Mouse (Mus musculus) megakaryocyte, embryonic 14.5 days (primary cell): ENCODE measurements at regions not wholly inside any gene's neighbourhood (a gene's known extent, or its start where the extent isn't known, plus 50 kb on each side); places are given as distances from the start of the nearest gene placed in this dataset.

Experiments used
- H3K27me3 ChIP-seq: replicated peaks from 2 replicates; pipeline ENCODE3; 2012; ENCODE audit warnings: inconsistent platforms
- H3K36me3 ChIP-seq: replicated peaks from 2 replicates; pipeline ENCODE3; 2012; ENCODE audit warnings: low read length, inconsistent platforms, mixed read lengths
- H3K4me1 ChIP-seq: 2 replicates; pipeline ENCODE4 v1.6.1; 2012; ENCODE audit warnings: inconsistent platforms
- H3K4me3 ChIP-seq: replicated peaks from 2 replicates; pipeline ENCODE3; 2012; ENCODE audit warnings: moderate library complexity, mild to moderate bottlenecking, inconsistent platforms
- H3K9me3 ChIP-seq: 2 replicates; pipeline ENCODE4 v1.6.1; 2012; ENCODE audit warnings: inconsistent platforms
- FLI1 ChIP-seq: IDR thresholded peaks from 2 replicates; pipeline ENCODE4 v1.6.1; 2012; ENCODE audit warnings: low read length, inconsistent platforms, mixed read lengths
- GATA1 ChIP-seq: IDR thresholded peaks from 3 replicates; pipeline ENCODE4 v1.6.1; 2012; ENCODE audit warnings: mixed read lengths, low read length, inconsistent platforms, borderline replicate concordance

DNA sequence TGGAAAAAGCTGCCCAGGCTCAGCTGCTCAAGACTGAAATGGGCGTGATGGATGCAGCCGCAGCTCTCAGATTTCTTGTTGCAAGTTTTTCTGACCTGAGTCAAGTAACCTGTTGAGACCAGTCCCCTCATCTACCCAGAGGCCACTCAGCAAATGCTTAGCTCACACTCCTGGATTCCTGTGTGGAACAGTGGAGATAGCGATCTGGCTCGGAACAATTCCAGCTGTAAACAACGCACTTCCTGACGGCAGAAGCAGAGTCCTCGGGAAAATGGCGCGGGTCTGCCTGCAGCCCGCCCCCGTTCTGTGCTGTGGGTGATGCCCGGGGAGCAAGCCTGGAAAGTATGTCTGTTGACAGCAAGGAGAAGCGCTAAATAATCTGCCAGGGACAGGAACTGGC is 117.7 kb downstream of the Tmem17 start:
- TF ChIP-seq FLI1 (no peak), GATA1 (no peak)
- no peaks in the 10 kb centered on the region for H3K36me3 ChIP-seq
- peak overlapping the region; percentile 17 for H3K4me3 ChIP-seq

DNA sequence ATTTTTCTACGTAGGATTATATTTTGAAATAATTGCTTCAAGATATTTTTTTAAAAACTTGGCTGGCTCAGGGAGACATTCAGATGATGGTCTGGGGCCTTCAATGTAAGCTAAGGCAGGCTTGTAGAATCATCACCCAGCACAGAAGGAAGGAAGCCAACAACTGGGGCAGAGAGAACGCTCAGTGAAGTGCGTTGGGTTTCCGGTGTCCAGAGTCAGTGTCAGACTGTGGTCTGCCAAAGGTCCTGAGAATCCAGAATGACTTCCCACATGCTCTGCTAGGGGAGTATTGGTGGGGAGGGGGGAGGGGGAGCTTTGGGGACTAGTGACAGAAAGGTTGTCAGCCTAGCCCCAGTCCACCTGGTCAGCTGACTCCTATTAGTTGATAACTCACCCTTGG is 118.1 kb downstream of the Tmem17 start:
- no peaks in the 10 kb centered on the region for H3K9me3 ChIP-seq
- peaks cover 9% of the 10 kb centered on the region for H3K27me3 ChIP-seq
- no peaks in the 10 kb centered on the region for H3K36me3 ChIP-seq
- peaks cover 51% of the 10 kb centered on the region for H3K4me1 ChIP-seq
- TF ChIP-seq FLI1 (no peak), GATA1 (no peak)
- H3K4me3 ChIP-seq: no peak overlapping the region

More for the DNA sequence above, 117.7 kb downstream of the Tmem17 start:
- Histone ChIP-seq H3K4me1 (peaks cover 50% of the 10 kb centered on the region), H3K9me3 (no peaks in the 10 kb centered on the region), H3K27me3 (peaks cover 9% of the 10 kb centered on the region)

DNA sequence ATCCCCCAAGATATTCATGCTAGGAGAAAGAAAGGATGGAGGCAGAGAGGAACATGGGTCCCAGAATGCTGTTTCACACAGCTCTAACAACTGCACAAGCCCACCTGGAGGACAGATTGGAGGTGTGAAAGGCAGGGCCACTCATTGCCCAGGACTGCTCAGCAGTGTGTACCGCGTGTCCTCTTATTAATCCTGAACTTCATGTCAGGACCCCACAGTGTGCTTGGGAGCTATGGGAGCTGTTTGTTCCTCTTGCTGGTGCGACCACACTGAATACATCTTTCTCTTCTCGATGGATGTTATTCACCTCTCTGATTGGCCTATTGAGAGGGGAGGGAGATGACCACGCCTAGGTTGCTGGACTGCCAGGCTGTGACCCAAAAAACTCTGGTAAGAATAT is 119.1 kb downstream of the Tmem17 start:
- TF ChIP-seq FLI1 (no peak), GATA1 (no peak)
- peaks cover 10% of the 10 kb centered on the region for H3K27me3 ChIP-seq
- no peak overlapping the region for H3K4me3 ChIP-seq
- H3K9me3 ChIP-seq: no peaks in the 10 kb centered on the region
- H3K36me3 ChIP-seq: no peaks in the 10 kb centered on the region
- peaks cover 55% of the 10 kb centered on the region for H3K4me1 ChIP-seq

DNA sequence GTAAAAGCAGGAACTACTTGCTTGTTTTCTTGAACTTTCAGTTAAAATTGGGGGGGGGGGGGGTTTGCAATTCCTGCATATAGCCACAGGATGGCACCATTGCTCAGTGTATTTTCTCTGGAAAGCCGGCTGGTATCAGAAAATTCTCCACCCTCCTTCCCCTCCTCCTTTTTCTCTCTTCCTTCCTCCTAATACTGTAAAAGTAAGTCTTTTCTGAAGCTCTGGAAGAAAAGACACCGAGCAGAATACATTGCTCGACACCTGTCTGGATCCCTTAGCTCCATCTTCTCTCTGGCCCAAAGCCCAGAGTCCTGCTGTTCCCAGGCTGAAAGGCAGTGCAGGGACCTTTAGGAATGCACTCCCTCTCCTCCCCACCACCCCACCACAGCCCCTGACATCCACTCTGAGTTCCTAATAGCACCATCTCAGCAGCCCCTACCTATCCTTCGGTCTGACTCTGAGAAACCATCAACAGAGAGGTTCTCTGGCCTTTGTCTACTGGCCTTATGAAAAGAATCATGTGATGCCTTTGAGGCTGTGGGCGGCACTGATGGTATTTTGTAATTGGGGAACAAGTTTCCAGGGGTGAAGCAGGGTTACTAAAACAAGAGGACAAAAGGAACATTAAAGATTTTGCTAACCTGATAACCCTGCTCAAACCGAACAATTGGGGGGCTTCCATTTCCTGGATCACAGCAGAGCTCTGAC is 119.9 kb downstream of the Tmem17 start:
- TF ChIP-seq FLI1 (no peak), GATA1 (no peak)
- Histone ChIP-seq H3K27me3 (peaks cover 11% of the 10 kb centered on the region), H3K36me3 (no peaks in the 10 kb centered on the region), H3K9me3 (no peaks in the 10 kb centered on the region), H3K4me3 (peak overlapping the region; percentile 78), H3K4me1 (peaks cover 59% of the 10 kb centered on the region)

DNA sequence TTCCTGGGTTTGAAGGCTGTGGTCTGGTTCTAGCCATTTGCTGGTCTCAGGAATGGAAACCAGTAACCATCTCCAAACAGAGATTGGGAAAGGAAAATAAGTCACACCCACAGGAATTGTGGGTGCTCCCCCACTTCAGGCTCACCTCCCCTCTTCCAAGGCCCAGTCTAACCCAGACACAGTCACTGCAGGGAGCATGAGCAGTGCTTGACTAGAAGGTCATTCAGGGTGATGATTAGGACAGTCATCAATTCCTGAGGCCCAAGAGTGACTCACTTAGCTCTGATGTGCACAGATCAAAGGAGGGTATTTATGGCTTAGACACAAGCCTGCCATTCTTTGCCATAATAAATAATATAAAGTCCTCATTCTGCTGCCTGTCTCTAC is 120.4 kb downstream of the Tmem17 start:
- peaks cover 15% of the 10 kb centered on the region for H3K27me3 ChIP-seq
- H3K4me1 ChIP-seq: peaks cover 59% of the 10 kb centered on the region
- no peaks in the 10 kb centered on the region for H3K36me3 ChIP-seq
- H3K4me3 ChIP-seq: peak overlapping the region; percentile 25
- TF ChIP-seq FLI1: no peak
- no peak for TF ChIP-seq GATA1
- H3K9me3 ChIP-seq: no peaks in the 10 kb centered on the region

DNA sequence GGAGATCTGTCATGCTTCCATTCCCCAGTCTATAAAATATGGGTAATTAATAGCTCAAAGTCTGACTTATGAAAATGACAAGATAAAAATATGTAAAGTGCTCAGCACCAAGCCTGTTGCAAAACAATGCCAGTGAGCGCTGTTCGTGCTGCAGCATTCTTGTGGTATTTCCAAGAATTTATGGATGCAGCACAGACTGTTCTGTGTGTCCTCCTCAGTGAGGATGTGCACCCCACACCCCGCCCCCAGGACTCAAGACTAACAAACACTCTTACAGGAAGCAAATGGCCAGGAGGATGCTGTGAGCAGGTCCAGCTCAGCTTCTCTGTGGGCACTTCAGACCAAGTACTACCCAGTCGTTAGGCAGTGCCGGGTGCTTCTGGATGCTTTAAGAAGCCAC is 121.1 kb downstream of the Tmem17 start:
- Histone ChIP-seq H3K9me3 (no peaks in the 10 kb centered on the region), H3K4me1 (peaks cover 59% of the 10 kb centered on the region), H3K4me3 (no peak overlapping the region), H3K27me3 (peaks cover 18% of the 10 kb centered on the region), H3K36me3 (no peaks in the 10 kb centered on the region)
- no peak for TF ChIP-seq GATA1
- no peak for TF ChIP-seq FLI1

DNA sequence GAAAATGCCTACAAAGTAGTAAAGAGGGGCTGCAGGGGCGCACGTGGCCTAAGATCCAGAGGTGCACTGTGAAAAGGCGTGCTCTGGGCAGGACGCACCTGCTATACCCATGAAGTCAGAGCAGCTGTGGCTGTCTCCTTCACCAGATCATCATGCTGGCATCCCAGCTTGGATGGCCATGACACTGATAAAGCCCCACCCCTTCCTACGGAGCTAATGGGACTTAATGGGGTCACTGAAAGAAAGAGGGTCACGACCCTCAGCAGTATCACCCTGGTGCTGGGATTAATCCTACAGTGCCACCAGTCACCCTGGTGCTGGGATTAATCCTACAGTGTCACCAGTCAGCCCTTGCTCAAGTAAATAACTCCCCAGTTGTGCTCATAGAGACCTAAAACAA is 122.1 kb downstream of the Tmem17 start:
- no peak for TF ChIP-seq FLI1
- TF ChIP-seq GATA1: no peak
- peaks cover 61% of the 10 kb centered on the region for H3K4me1 ChIP-seq
- no peak overlapping the region for H3K4me3 ChIP-seq
- H3K9me3 ChIP-seq: no peaks in the 10 kb centered on the region
- H3K27me3 ChIP-seq: peaks cover 20% of the 10 kb centered on the region
- H3K36me3 ChIP-seq: no peaks in the 10 kb centered on the region

DNA sequence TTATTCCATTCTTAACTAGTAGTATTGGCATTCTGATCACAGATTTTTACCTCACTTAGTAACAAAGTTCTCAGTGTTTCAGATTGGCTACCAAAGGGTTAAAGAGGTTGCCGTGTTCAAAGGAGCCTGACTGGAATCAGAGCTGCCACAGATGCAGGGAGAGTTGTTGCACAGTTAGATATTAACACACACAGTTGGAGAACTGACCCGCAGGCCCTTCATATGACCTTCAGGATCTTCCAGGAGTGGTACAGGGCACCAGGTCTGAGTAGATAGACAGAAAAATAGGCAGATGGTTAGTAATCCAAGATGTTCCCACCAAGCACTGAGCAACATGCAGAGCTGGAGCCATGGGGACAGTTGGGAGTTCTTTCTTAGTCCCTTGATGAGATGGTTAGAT is 123.1 kb downstream of the Tmem17 start:
- Histone ChIP-seq H3K4me1 (peaks cover 54% of the 10 kb centered on the region), H3K27me3 (peaks cover 20% of the 10 kb centered on the region), H3K36me3 (no peaks in the 10 kb centered on the region), H3K4me3 (no peak overlapping the region), H3K9me3 (no peaks in the 10 kb centered on the region)
- TF ChIP-seq GATA1 (no peak), FLI1 (no peak)

DNA sequence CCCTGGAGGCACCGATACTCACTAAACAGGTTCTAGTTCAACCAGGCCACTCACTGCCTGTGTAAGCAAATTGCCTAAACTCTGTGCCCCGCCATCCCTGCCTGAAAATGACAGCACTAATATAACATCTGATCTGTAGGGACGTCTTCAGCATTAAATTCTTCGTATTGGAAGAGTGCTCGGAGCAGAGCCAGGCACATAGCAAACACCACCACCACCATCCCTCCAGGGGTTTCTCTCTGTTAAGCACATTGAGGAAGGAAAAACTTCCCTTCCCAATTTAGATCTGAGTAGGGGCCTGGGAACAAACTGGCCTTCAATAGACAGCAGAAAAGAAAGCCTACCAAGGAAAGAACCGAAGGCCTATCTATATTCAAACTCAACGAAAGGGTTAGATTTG is 124.4 kb downstream of the Tmem17 start:
- Histone ChIP-seq H3K4me1 (peaks cover 47% of the 10 kb centered on the region), H3K9me3 (peaks cover 1% of the 10 kb centered on the region; the same call in 1 of the 2 replicates), H3K4me3 (no peak overlapping the region), H3K36me3 (no peaks in the 10 kb centered on the region), H3K27me3 (peaks cover 20% of the 10 kb centered on the region)
- TF ChIP-seq GATA1: no peak
- no peak for TF ChIP-seq FLI1

DNA sequence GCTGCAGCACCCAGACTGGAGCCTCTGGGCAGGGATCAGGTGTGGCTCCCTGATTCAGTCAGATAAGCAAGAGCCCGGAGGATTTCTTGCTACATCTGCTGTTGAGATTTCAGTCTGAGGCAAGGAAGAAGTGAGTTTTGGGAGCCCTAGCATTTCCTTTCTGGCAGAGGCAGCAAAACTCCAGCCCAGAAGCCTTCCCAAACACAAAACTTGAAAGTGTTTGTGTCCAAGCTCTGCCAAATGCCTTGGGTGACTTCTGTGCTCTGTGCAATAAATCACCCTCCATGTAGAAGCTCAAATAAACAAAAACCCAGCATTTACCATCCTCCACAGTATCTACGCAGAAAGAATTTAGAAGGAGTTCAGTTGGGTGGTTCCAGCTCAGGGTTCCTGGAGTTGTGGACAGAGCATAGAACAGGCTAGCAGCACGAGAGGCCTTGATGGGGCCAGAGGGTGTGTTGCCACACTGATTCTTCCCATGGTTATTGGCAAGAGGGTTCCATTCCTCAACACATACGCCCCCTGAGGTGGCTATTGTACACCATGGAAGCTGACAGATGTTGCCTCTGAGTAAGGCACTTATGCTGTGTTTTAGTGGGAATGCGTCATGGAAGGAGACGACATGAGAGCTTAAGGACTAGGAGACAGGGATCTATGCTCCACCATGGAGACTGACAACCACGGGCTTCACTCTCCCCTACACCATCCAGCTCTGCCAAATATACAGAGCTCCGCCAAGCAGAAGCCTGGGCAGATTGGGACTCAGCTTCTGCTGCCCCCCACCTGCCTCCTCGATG is 125.1 kb downstream of the Tmem17 start:
- H3K27me3 ChIP-seq: peaks cover 20% of the 10 kb centered on the region
- peaks cover 7% of the 10 kb centered on the region for H3K9me3 ChIP-seq
- peaks cover 1% of the 10 kb centered on the region for H3K36me3 ChIP-seq
- H3K4me3 ChIP-seq: no peak overlapping the region
- TF ChIP-seq GATA1 (no peak), FLI1 (no peak)
- peaks cover 43% of the 10 kb centered on the region for H3K4me1 ChIP-seq
